Mouse (Mus musculus): ENCODE measurements around the gene Hmga1. TPM values are rescaled to one million over a fixed set of nuclear protein-coding genes. Genes with fewer than 3 reads are reported as not detected.

Hmga1 gene
- polyA plus RNA-seq, 1 experiment from 2014 or later, result 134 TPM

- H3K27ac ChIP-seq (replicated peaks; ENCODE audit: low read depth, low read length), result no peak overlapping the region
- H3K27me3 ChIP-seq (ENCODE audit: control insufficient read depth, insufficient read depth, low read length), result no peaks in the 10 kb centered on the region
- no peak overlapping the region for H3K4me2 ChIP-seq (ENCODE audit: low read length)
- no peaks in the 10 kb centered on the region for H3K4me1 ChIP-seq (ENCODE audit: control insufficient read depth, insufficient read depth, low read length)
- DNase-seq, result no peak
- no peaks in the 10 kb centered on the region for H3K9me3 ChIP-seq (ENCODE audit: control insufficient read depth, low read length)
- H3K36me3 ChIP-seq (ENCODE audit: control insufficient read depth, insufficient read depth, low read length), result no peaks in the 10 kb centered on the region
- ATAC-seq (ENCODE audit: low FRiP score, low TSS enrichment), result no peak
- H3K9ac ChIP-seq (replicated peaks; ENCODE audit: low read length), result no peak overlapping the region
- no peak overlapping the region for H3K4me3 ChIP-seq (replicated peaks; ENCODE audit: low read depth, low read length)
- 87% methylated on average over 3 of the region's 3 CpGs for WGBS
Measured at GRCm38 (mm10) chr17:27541984-27542383, 14.3 kb upstream of the Hmga1 start.

- ATAC-seq (ENCODE audit: low FRiP score, low TSS enrichment) (no peak), DNase-seq (no peak)
- WGBS, result 78% methylated on average over 11 of the region's 11 CpGs
- Histone ChIP-seq H3K27ac (replicated peaks; ENCODE audit: low read depth, low read length) (no peak overlapping the region), H3K27me3 (ENCODE audit: control insufficient read depth, insufficient read depth, low read length) (no peaks in the 10 kb centered on the region), H3K4me2 (ENCODE audit: low read length) (no peak overlapping the region), H3K9ac (replicated peaks; ENCODE audit: low read length) (no peak overlapping the region), H3K4me1 (ENCODE audit: control insufficient read depth, insufficient read depth, low read length) (0 out of 2 replicates have a peak, but pooled peaks cover 3% of the 10 kb centered on the region), H3K4me3 (replicated peaks; ENCODE audit: low read depth, low read length) (no peak overlapping the region), H3K36me3 (ENCODE audit: control insufficient read depth, insufficient read depth, low read length) (no peaks in the 10 kb centered on the region), H3K9me3 (ENCODE audit: control insufficient read depth, low read length) (no peaks in the 10 kb centered on the region)
Measured at GRCm38 (mm10) chr17:27544551-27544950, 11.7 kb upstream of the Hmga1 start.

DNA sequence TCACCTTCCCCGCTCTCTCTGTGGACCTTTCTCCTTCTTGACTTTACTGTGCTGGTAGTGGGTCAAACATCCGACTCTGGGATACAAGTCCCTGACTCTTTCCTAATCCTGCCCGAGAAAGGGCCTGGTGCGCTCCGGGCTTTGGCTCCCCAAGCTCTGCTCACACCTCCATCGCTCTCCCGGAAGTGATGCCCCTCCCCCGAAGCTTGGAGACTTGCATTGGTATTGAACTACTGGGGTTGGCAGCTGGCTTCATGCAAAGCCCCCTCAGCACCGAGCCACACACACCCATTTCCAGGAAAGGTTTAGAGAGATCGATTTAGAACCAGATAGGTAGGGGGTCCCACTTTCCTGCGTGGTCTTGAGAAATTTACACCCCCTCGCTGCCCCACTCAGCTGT lies 10.3 kb upstream of the Hmga1 start:
- no peak overlapping the region for H3K9ac ChIP-seq (replicated peaks; ENCODE audit: low read length)
- DNase-seq (no peak), ATAC-seq (ENCODE audit: low FRiP score, low TSS enrichment) (no peak)
- no peaks in the 10 kb centered on the region for H3K27me3 ChIP-seq (ENCODE audit: control insufficient read depth, insufficient read depth, low read length)
- no peak overlapping the region for H3K27ac ChIP-seq (replicated peaks; ENCODE audit: low read depth, low read length)
- no peak overlapping the region for H3K4me3 ChIP-seq (replicated peaks; ENCODE audit: low read depth, low read length)
- 0 out of 2 replicates have a peak, but pooled peaks cover 3% of the 10 kb centered on the region for H3K4me1 ChIP-seq (ENCODE audit: control insufficient read depth, insufficient read depth, low read length)
- no peaks in the 10 kb centered on the region for H3K9me3 ChIP-seq (ENCODE audit: control insufficient read depth, low read length)
- no peaks in the 10 kb centered on the region for H3K36me3 ChIP-seq (ENCODE audit: control insufficient read depth, insufficient read depth, low read length)
- H3K4me2 ChIP-seq (ENCODE audit: low read length), result no peak overlapping the region
- whole genome bisulfite sequencing, result 45% methylated on average over 12 of the region's 12 CpGs

DNA sequence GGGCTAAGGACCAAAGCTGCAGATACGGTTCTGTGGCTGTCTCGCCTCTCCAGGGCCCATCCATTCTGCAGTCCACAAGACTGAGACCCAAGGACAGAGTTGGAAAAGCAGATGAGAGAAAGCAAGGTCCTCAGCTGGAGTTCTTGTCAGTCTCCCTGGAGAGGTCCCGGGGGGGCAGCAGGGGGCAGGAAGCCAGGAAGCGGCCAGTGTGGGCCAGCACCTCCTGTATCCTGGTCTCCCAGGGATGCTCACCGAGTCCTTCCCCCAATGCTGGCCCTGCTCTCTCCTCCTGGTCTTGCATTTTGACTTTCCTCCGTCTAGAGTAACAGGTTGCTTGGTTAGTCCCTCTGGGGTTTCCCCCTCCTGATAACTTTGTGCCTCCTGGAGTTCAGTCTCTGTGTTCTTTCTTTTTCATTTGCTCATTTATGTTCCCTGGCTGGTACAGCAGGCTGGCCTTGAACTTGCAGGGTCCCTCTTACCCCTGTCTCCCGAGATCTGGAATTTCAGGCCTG lies 9.7 kb upstream of the Hmga1 start:
- Histone ChIP-seq H3K4me3 (replicated peaks; ENCODE audit: low read depth, low read length) (no peak overlapping the region), H3K27ac (replicated peaks; ENCODE audit: low read depth, low read length) (no peak overlapping the region), H3K9me3 (ENCODE audit: control insufficient read depth, low read length) (no peaks in the 10 kb centered on the region), H3K4me1 (ENCODE audit: control insufficient read depth, insufficient read depth, low read length) (0 out of 2 replicates have a peak, but pooled peaks cover 3% of the 10 kb centered on the region), H3K36me3 (ENCODE audit: control insufficient read depth, insufficient read depth, low read length) (no peaks in the 10 kb centered on the region), H3K4me2 (ENCODE audit: low read length) (no peak overlapping the region), H3K9ac (replicated peaks; ENCODE audit: low read length) (no peak overlapping the region), H3K27me3 (ENCODE audit: control insufficient read depth, insufficient read depth, low read length) (no peaks in the 10 kb centered on the region)
- ATAC-seq (ENCODE audit: low FRiP score, low TSS enrichment) (no peak), DNase-seq (no peak)
- 66% methylated on average over 7 of the region's 7 CpGs for WGBS

DNA sequence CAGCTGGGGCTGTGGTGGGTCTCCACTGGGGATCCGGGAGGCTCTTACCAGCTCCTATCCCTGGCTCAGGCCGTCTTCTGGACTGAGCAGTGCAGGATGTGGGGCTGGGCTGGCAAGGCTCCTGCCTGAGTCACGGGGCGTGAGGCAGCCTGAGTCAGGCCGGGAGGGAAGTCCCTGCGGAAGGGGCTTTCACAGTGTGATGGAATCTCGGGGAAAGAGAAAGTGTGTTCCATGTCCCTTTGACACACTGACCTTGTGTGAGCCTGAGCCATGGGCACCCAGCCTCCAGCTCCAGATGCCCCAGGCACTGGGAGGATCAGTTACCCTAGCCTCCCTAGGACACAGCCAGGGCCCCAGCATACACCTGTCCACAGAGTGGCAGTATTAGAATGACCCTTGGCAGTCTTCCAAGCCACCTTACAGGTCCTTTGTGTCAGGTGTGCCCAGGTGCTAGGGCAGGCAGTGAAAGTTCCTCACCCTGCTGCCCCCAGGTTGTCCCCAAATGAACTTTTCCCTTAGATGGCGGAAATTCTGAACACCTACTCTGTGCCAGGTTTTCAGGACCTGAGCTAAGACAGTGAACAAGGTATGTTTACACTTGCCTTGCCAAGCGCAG lies 8.9 kb upstream of the Hmga1 start:
- Histone ChIP-seq H3K9me3 (ENCODE audit: control insufficient read depth, low read length) (no peaks in the 10 kb centered on the region), H3K4me3 (replicated peaks; ENCODE audit: low read depth, low read length) (no peak overlapping the region), H3K4me1 (ENCODE audit: control insufficient read depth, insufficient read depth, low read length) (0 out of 2 replicates have a peak, but pooled peaks cover 3% of the 10 kb centered on the region), H3K36me3 (ENCODE audit: control insufficient read depth, insufficient read depth, low read length) (no peaks in the 10 kb centered on the region), H3K27me3 (ENCODE audit: control insufficient read depth, insufficient read depth, low read length) (no peaks in the 10 kb centered on the region), H3K4me2 (ENCODE audit: low read length) (no peak overlapping the region), H3K9ac (replicated peaks; ENCODE audit: low read length) (no peak overlapping the region), H3K27ac (replicated peaks; ENCODE audit: low read depth, low read length) (no peak overlapping the region)
- WGBS, result 75% methylated on average over 9 of the region's 9 CpGs
- ATAC-seq (ENCODE audit: low FRiP score, low TSS enrichment), result no peak
- DNase-seq, result no peak

DNA sequence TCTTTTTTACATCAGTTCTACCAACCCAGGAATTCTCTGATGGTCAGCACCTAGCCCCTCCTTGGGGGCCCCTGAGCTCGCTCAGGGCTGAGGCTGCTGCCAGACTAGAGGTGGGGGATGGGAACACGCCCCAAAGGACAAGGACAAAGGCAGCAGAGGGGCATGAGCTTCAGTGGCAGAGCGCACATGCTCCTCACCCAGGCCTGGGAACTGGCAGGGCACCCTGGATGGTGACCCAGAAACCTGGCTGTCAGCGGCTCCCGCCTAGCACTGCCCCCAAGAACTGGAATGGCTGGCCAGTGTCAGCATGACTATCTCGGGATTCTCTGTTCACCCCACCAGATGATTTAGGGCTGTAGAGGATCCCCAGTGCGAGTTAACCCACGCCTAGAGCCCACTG lies 7.1 kb upstream of the Hmga1 start:
- 34% methylated on average over 8 of the region's 8 CpGs for WGBS
- DNase-seq (no peak), ATAC-seq (ENCODE audit: low FRiP score, low TSS enrichment) (no peak)
- H3K4me1 ChIP-seq (ENCODE audit: control insufficient read depth, insufficient read depth, low read length), result 0 out of 2 replicates have a peak, but pooled peaks cover 3% of the 10 kb centered on the region
- no peak overlapping the region for H3K27ac ChIP-seq (replicated peaks; ENCODE audit: low read depth, low read length)
- H3K9ac ChIP-seq (replicated peaks; ENCODE audit: low read length), result no peak overlapping the region
- H3K4me2 ChIP-seq (ENCODE audit: low read length), result no peak overlapping the region
- H3K9me3 ChIP-seq (ENCODE audit: control insufficient read depth, low read length), result no peaks in the 10 kb centered on the region
- H3K36me3 ChIP-seq (ENCODE audit: control insufficient read depth, insufficient read depth, low read length), result no peaks in the 10 kb centered on the region
- H3K4me3 ChIP-seq (replicated peaks; ENCODE audit: low read depth, low read length), result no peak overlapping the region
- no peaks in the 10 kb centered on the region for H3K27me3 ChIP-seq (ENCODE audit: control insufficient read depth, insufficient read depth, low read length)

DNA sequence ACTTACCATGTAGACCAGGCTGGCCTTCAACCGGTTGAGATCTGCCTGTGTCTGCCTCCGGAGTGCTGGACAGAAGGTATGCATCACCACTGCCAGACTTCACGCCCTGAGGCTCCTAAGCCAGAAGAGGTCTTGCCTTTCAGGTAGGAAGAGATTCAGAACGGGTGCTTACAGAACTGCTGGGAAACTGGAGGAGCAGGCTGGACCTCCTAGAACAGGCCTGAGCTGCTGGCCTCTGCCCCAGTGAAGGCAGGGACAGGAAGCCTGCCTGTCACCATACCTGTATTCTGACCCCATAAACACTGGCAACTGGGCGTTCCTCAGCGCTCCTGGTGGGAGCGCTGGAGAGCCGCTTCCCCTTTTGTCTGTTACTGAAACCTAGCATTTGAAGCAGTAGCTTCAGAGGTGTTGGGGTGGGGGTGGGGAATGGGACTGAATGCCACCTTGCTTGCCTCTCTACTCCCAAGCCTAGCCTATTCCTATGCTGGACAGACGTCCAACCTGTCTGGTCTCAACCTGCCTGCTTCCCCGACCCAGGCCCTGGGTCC lies 4.8 kb upstream of the Hmga1 start:
- Histone ChIP-seq H3K9me3 (ENCODE audit: control insufficient read depth, low read length) (no peaks in the 10 kb centered on the region), H3K36me3 (ENCODE audit: control insufficient read depth, insufficient read depth, low read length) (no peaks in the 10 kb centered on the region), H3K27me3 (ENCODE audit: control insufficient read depth, insufficient read depth, low read length) (peaks cover 6% of the 10 kb centered on the region; the same call in 1 of the 2 replicates), H3K9ac (replicated peaks; ENCODE audit: low read length) (no peak overlapping the region), H3K4me3 (replicated peaks; ENCODE audit: low read depth, low read length) (no peak overlapping the region), H3K4me1 (ENCODE audit: control insufficient read depth, insufficient read depth, low read length) (peaks cover 15% of the 10 kb centered on the region), H3K27ac (replicated peaks; ENCODE audit: low read depth, low read length) (no peak overlapping the region), H3K4me2 (ENCODE audit: low read length) (no peak overlapping the region)
- WGBS, result 67% methylated on average over 10 of the region's 10 CpGs
- no peak for DNase-seq
- ATAC-seq (ENCODE audit: low FRiP score, low TSS enrichment), result no peak

DNA sequence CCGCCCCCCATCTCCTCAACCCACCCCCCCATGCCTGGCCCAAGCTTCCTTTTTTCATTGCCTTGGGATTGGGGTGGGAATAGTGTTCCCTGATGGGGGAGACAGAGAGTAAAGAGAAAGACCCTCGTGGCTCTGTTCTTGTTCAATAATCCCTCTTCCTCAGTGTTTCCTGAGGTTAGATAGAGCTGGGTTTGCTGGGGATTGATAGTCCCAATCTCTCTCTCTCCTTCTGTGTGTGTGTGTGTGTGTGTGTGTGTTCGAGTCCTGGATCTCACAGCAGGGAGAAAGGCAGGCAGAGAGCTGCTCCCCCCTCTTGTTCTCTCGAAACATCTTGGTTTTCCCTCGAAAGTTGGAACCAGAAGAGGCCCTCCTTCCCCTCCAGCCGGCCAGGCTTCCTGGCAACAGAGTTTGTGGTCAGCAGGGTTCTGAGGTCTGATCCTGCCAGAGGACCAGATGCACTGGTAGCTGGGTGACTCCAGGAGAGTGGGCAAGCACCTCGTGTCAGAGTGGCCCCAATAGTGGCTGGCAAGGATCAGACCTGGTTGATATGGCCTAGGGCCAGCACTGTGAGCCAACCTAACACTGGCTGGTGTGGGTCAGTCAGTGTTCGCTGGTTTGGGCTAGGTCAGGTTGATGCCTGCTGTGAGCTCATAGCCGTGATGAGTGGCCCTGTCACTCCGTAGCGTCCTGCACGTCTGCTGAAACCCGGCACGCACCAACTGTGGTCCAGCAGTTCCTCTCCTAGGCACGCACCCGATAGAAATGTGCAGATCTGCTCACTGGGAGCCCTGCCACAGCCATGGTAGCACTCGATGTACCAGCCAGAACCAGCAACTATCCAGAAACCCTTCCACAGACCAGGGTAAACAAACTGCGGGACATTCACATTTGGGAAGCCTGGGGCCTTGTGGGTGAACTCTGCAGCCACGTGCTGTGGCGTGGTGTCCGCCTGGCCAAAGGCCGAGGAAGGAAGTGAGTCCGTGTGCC lies 3.8 kb upstream of the Hmga1 start:
- no peak for DNase-seq
- 76% methylated on average over 23 of the region's 23 CpGs for WGBS

More for the DNA sequence above, 3.8 kb upstream of the Hmga1 start:
- H3K27ac ChIP-seq (replicated peaks; ENCODE audit: low read depth, low read length), result no peak overlapping the region
- ATAC-seq (ENCODE audit: low FRiP score, low TSS enrichment), result no peak
- H3K9me3 ChIP-seq (ENCODE audit: control insufficient read depth, low read length), result no peaks in the 10 kb centered on the region
- H3K27me3 ChIP-seq (ENCODE audit: control insufficient read depth, insufficient read depth, low read length), result peaks cover 6% of the 10 kb centered on the region; the same call in 1 of the 2 replicates
- H3K36me3 ChIP-seq (ENCODE audit: control insufficient read depth, insufficient read depth, low read length), result no peaks in the 10 kb centered on the region
- no peak overlapping the region for H3K9ac ChIP-seq (replicated peaks; ENCODE audit: low read length)
- H3K4me3 ChIP-seq (replicated peaks; ENCODE audit: low read depth, low read length), result no peak overlapping the region
- H3K4me1 ChIP-seq (ENCODE audit: control insufficient read depth, insufficient read depth, low read length), result peaks cover 15% of the 10 kb centered on the region
- H3K4me2 ChIP-seq (ENCODE audit: low read length), result no peak overlapping the region

Measured in midbrain, embryonic 14.5 days (tissue).